Mouse (Mus musculus) heart, adult 2 months (tissue): Measurements from ENCODE around the gene Wwox. TPM values are rescaled to one million over a fixed set of nuclear protein-coding genes. Genes with fewer than 3 reads are reported as not detected.

Source experiments
- DNase-seq, 2 experiments: peaks; one replicate each; pipeline ENCODE4 v3.0.0; 2021
- H3K27ac ChIP-seq: fragments of 200-600 bp; 2 replicates; pipeline ENCODE4 v1.8.1; 2022
- H3K27me3 ChIP-seq: fragments of 200-500 bp; 2 replicates; pipeline ENCODE4 v1.6.1; 2012; ENCODE audit warnings: mild to moderate bottlenecking, low read length, inconsistent platforms, mixed read lengths; ENCODE audit not compliant: control insufficient read depth, insufficient read depth
- H3K36me3 ChIP-seq: fragments of 200-500 bp; 2 replicates; pipeline ENCODE4 v1.6.1; 2012; ENCODE audit warnings: low read length, inconsistent platforms; ENCODE audit not compliant: control insufficient read depth, insufficient read depth
- H3K4me1 ChIP-seq: fragments of 200-500 bp; 2 replicates; pipeline ENCODE4 v1.6.1; 2011; ENCODE audit warnings: low read length; ENCODE audit not compliant: control insufficient read depth, insufficient read depth
- H3K4me3 ChIP-seq: fragments of 200-600 bp; 2 replicates; pipeline ENCODE4 v1.8.1; 2022
- H3K79me2 ChIP-seq: fragments of 200-500 bp; replicated peaks from 2 replicates; pipeline ENCODE4 v1.6.1; 2012; ENCODE audit warnings: mild to moderate bottlenecking, inconsistent platforms, low read length, moderate library complexity, mixed read lengths; ENCODE audit not compliant: control insufficient read depth, insufficient read depth
- H3K9ac ChIP-seq: fragments of 200-500 bp; 2 replicates; pipeline ENCODE4 v1.6.1; 2012; ENCODE audit warnings: low read depth, mild to moderate bottlenecking, control low read depth, inconsistent platforms, low read length, mixed read lengths
- CTCF ChIP-seq: fragments of 200-600 bp; IDR thresholded peaks from 2 replicates; pipeline ENCODE4 v1.8.1; 2022; ENCODE audit warnings: antibody characterized with exemption, mild to moderate bottlenecking, moderate library complexity
- EP300 ChIP-seq: fragments of 200-500 bp; IDR thresholded peaks from 2 replicates; pipeline ENCODE4 v1.6.1; 2011; ENCODE audit warnings: low read depth, low read length, control low read depth; ENCODE audit not compliant: insufficient read depth
- POLR2A ChIP-seq: fragments of 200-500 bp; IDR thresholded peaks from 2 replicates; pipeline ENCODE4 v1.6.1; 2011; ENCODE audit warnings: mild to moderate bottlenecking, low read depth, low read length, control low read depth; ENCODE audit not compliant: insufficient read depth
- WGBS: fragments of 180-500 bp; shearing (Covaris S2); methylation state at CpG from one replicate; pipeline ENCODE4 v1.1.7; 2018; 5-methylcytosine and 5-hydroxymethylcytosine counted together
- intact Hi-C: fragments of 180-260 bp; cut with DNase I; formaldehyde crosslinking; loops from one replicate; pipeline ENCODE4 v1.15.1; 2025
- polyA plus RNA-seq: library from polyadenylated mRNA; depleted of rRNA; stranded (reverse); fragments of >200 nt; gene quantifications from 2 replicates; pipeline ENCODE4 v1.2.3, GENCODE M21; 2012
- total RNA-seq, 2 experiments: library from RNA; stranded (reverse); gene quantifications; 2 replicates each; pipeline ENCODE4 v1.2.3; 2021

Gene Wwox
- total and polyA plus RNA-seq, 3 experiments = 3.3 to 4.6 (median 4.6) TPM

GRCm38 (mm10) chr8:114850014-114850870, 410.8 kb downstream of the Wwox start:
- H3K79me2 ChIP-seq = no peaks in the 10 kb centered on the region
- TF ChIP-seq CTCF = no peak
- no peak for TF ChIP-seq EP300
- no peak for TF ChIP-seq POLR2A
- H3K4me1 ChIP-seq = no peaks in the 10 kb centered on the region
- no peak for DNase-seq
- no peaks in the 10 kb centered on the region for H3K27me3 ChIP-seq
- H3K9ac ChIP-seq = no peak overlapping the region
- no peak overlapping the region for H3K27ac ChIP-seq
- H3K4me3 ChIP-seq = no peak overlapping the region
- no peaks in the 10 kb centered on the region for H3K36me3 ChIP-seq
- WGBS = 54% methylated on average over 15 of the region's 15 CpGs
- intact Hi-C loops = no loop called here

GRCm38 (mm10) chr8:114853765-114854164, 414.3 kb downstream of the Wwox start:
- no peaks in the 10 kb centered on the region for H3K4me1 ChIP-seq
- no peak for TF ChIP-seq CTCF
- no peak for TF ChIP-seq EP300
- no peak for TF ChIP-seq POLR2A
- H3K27ac ChIP-seq = no peak overlapping the region
- no peak overlapping the region for H3K4me3 ChIP-seq
- no peaks in the 10 kb centered on the region for H3K36me3 ChIP-seq
- no peaks in the 10 kb centered on the region for H3K79me2 ChIP-seq
- no peak overlapping the region for H3K9ac ChIP-seq
- intact Hi-C loops = no loop called here
- no peaks in the 10 kb centered on the region for H3K27me3 ChIP-seq
- DNase-seq = no peak
- 94% methylated on average over 4 of the region's 4 CpGs for WGBS

GRCm38 (mm10) chr8:114855833-114856232, 416.4 kb downstream of the Wwox start:
- DNase-seq = no peak
- Histone ChIP-seq H3K27ac (no peak overlapping the region), H3K9ac (no peak overlapping the region), H3K4me3 (no peak overlapping the region), H3K4me1 (no peaks in the 10 kb centered on the region), H3K36me3 (no peaks in the 10 kb centered on the region), H3K27me3 (no peaks in the 10 kb centered on the region), H3K79me2 (no peaks in the 10 kb centered on the region)
- intact Hi-C loops = no loop called here
- WGBS = 64% methylated on average over 7 of the region's 7 CpGs
- no peak for TF ChIP-seq EP300

GRCm38 (mm10) chr8:114865911-114866310, 426.5 kb downstream of the Wwox start:
- Histone ChIP-seq H3K27ac (no peak overlapping the region), H3K9ac (no peak overlapping the region), H3K4me1 (no peaks in the 10 kb centered on the region), H3K36me3 (no peaks in the 10 kb centered on the region), H3K27me3 (no peaks in the 10 kb centered on the region), H3K4me3 (no peak overlapping the region), H3K79me2 (no peaks in the 10 kb centered on the region)
- TF ChIP-seq EP300 (no peak), CTCF (no peak), POLR2A (no peak)
- 80% methylated on average over 3 of the region's 3 CpGs for WGBS
- no peak for DNase-seq
- intact Hi-C loops = no loop called here

- no peak for TF ChIP-seq POLR2A
- 93% methylated on average over 6 of the region's 6 CpGs for WGBS
- no peaks in the 10 kb centered on the region for H3K36me3 ChIP-seq
- no peaks in the 10 kb centered on the region for H3K27me3 ChIP-seq
- DNase-seq = no peak
- H3K27ac ChIP-seq = no peak overlapping the region
- intact Hi-C loops = no loop called here
- H3K9ac ChIP-seq = no peak overlapping the region
- H3K4me1 ChIP-seq = no peaks in the 10 kb centered on the region
- H3K79me2 ChIP-seq = no peaks in the 10 kb centered on the region
- no peak overlapping the region for H3K4me3 ChIP-seq
Observed at GRCm38 (mm10) chr8:114869321-114869720, 429.9 kb downstream of the Wwox start.

- no peak overlapping the region for H3K9ac ChIP-seq
- intact Hi-C loops = no loop called here
- 91% methylated on average over 8 of the region's 8 CpGs for WGBS
- no peak overlapping the region for H3K4me3 ChIP-seq
- H3K36me3 ChIP-seq = no peaks in the 10 kb centered on the region
- H3K27ac ChIP-seq = no peak overlapping the region
- no peaks in the 10 kb centered on the region for H3K4me1 ChIP-seq
- no peak for DNase-seq
- H3K79me2 ChIP-seq = no peaks in the 10 kb centered on the region
- TF ChIP-seq EP300 (no peak), CTCF (no peak), POLR2A (no peak)
- H3K27me3 ChIP-seq = no peaks in the 10 kb centered on the region
Observed at GRCm38 (mm10) chr8:114870410-114870809, 431.0 kb downstream of the Wwox start.
